Mouse (Mus musculus) megakaryocyte progenitor cell, adult 5-6 weeks (primary cell): Measurements from ENCODE around the gene Ppp2r5e. TPM values are rescaled to one million over a fixed set of nuclear protein-coding genes. Genes with fewer than 3 reads are reported as not detected.

Experiments
- ATAC-seq: replicated peaks from 2 replicates; pipeline ENCODE4 v1.8.0; 2016; ENCODE audit warnings: mild to moderate bottlenecking, moderate TSS enrichment, inconsistent platforms; ENCODE audit not compliant: poor library complexity
- total RNA-seq, 2 experiments: library from RNA; stranded (forward) in 1 of 2; stranded (reverse) in 1 of 2; fragments of 157-497, 149-512 nt in 1 of 2; fragments of 200-1000 nt in 1 of 2; gene quantifications; 2 replicates each; pipeline versions ENCODE4 v1.2.3 to v1.2.4; 2015 to 2017

Gene Ppp2r5e
- total RNA-seq, 2 experiments from 2014 or later: 11.9 to 35.2 TPM

- ATAC-seq: no peak
These were observed 56.8 kb downstream of the Ppp2r5e start for GRCm38 (mm10) chr12:75539228-75539627.

GRCm38 (mm10) chr12:75537673-75538423 is 58.2 kb downstream of the Ppp2r5e start:
- no peak for ATAC-seq

- peak; percentile 58; the same call in 1 of the 2 replicates for ATAC-seq
These were observed 58.9 kb downstream of the Ppp2r5e start for GRCm38 (mm10) chr12:75537019-75537672.

- ATAC-seq: no peak
These were observed 59.5 kb downstream of the Ppp2r5e start for GRCm38 (mm10) chr12:75536566-75536965.

- peak; percentile 58 for ATAC-seq
These were observed 62.9 kb downstream of the Ppp2r5e start for GRCm38 (mm10) chr12:75533145-75533544.

- 0 out of 2 replicates have a peak, but pooled peaks have one; percentile 31 for ATAC-seq
These were observed 64.2 kb downstream of the Ppp2r5e start for GRCm38 (mm10) chr12:75531895-75532294.

- no peak for ATAC-seq
These were observed 66.9 kb downstream of the Ppp2r5e start for GRCm38 (mm10) chr12:75528857-75529808.

GRCm38 (mm10) chr12:75528300-75528699 is 67.7 kb downstream of the Ppp2r5e start:
- no peak for ATAC-seq

GRCm38 (mm10) chr12:75524199-75524598 is 71.8 kb downstream of the Ppp2r5e start:
- no peak for ATAC-seq

GRCm38 (mm10) chr12:75522931-75523330 is 73.1 kb downstream of the Ppp2r5e start:
- no peak for ATAC-seq

GRCm38 (mm10) chr12:75522360-75522759 is 73.7 kb downstream of the Ppp2r5e start:
- ATAC-seq: peak; percentile 76

- ATAC-seq: no peak
These were observed 75.7 kb downstream of the Ppp2r5e start for GRCm38 (mm10) chr12:75520395-75520794.

- peak; percentile 70 for ATAC-seq
These were observed 76.7 kb downstream of the Ppp2r5e start for GRCm38 (mm10) chr12:75519181-75519940.

- ATAC-seq: peak; percentile 30
These were observed 80.6 kb downstream of the Ppp2r5e start for GRCm38 (mm10) chr12:75515301-75515906.

- peak; percentile 44 for ATAC-seq
These were observed 84.5 kb downstream of the Ppp2r5e start for GRCm38 (mm10) chr12:75511520-75511919.

- peak; percentile 89 for ATAC-seq
These were observed 90.9 kb downstream of the Ppp2r5e start for GRCm38 (mm10) chr12:75504991-75505650.

- ATAC-seq: no peak
These were observed 93.4 kb downstream of the Ppp2r5e start for GRCm38 (mm10) chr12:75502664-75503063.

GRCm38 (mm10) chr12:75497698-75498097 is 98.3 kb downstream of the Ppp2r5e start:
- peak; percentile 48 for ATAC-seq

- ATAC-seq: no peak
These were observed 100.4 kb downstream of the Ppp2r5e start for GRCm38 (mm10) chr12:75495636-75496035.
